Mouse (Mus musculus) stomach, postnatal 0 days (tissue): ENCODE measurements around the gene Rhoh. TPM values are rescaled to one million over a fixed set of nuclear protein-coding genes. Genes with fewer than 3 reads are reported as not detected.

Experiments
- ATAC-seq: fragments of 200-750 bp; cut with Nextera tagmentation; 2 replicates; pipeline ENCODE4 v1.8.0; 2017; ENCODE audit not compliant: low FRiP score, low TSS enrichment
- DNase-seq: peaks from one replicate; pipeline ENCODE4 v3.0.0-alpha.2; 2016; ENCODE audit warnings: low spot score
- H3K27ac ChIP-seq: fragments of 300-500 bp; sonication (generic); replicated peaks from 2 replicates; pipeline ENCODE4 v1.5.1; 2014; ENCODE audit warnings: mild to moderate bottlenecking, control low read depth
- H3K27me3 ChIP-seq: fragments of 300-500 bp; sonication (generic); 2 replicates; pipeline ENCODE4 v1.6.1; 2014; ENCODE audit warnings: low read length; ENCODE audit not compliant: control insufficient read depth, insufficient read depth
- H3K36me3 ChIP-seq: fragments of 300-500 bp; sonication (generic); 2 replicates; pipeline ENCODE4 v1.6.1; 2014; ENCODE audit warnings: low read length, mixed read lengths; ENCODE audit not compliant: control insufficient read depth, insufficient read depth
- H3K4me1 ChIP-seq: fragments of 300-500 bp; sonication (generic); replicated peaks from 2 replicates; pipeline ENCODE4 v1.6.1; 2014; ENCODE audit warnings: antibody characterized with exemption; ENCODE audit not compliant: control insufficient read depth, insufficient read depth
- H3K4me2 ChIP-seq: fragments of 300-500 bp; sonication (generic); replicated peaks from 2 replicates; pipeline ENCODE4 v1.6.1; 2014; ENCODE audit warnings: low read depth, mild to moderate bottlenecking, control low read depth, moderate library complexity
- H3K4me3 ChIP-seq: fragments of 300-500 bp; sonication (generic); 2 replicates; pipeline ENCODE4 v1.5.1; 2014; ENCODE audit warnings: low read depth, low read length, control low read depth
- H3K9ac ChIP-seq: fragments of 300-500 bp; sonication (generic); 2 replicates; pipeline ENCODE4 v1.6.1; 2014; ENCODE audit warnings: mild to moderate bottlenecking, low read length, control low read depth, mixed read lengths
- H3K9me3 ChIP-seq: fragments of 300-500 bp; sonication (generic); 2 replicates; pipeline ENCODE4 v1.6.1; 2016; ENCODE audit warnings: low read length; ENCODE audit not compliant: control insufficient read depth
- CTCF ChIP-seq: IDR thresholded peaks from 2 replicates; pipeline ENCODE4 v1.5.1; 2016; ENCODE audit warnings: antibody characterized with exemption, low read depth, mild to moderate bottlenecking, moderate library complexity
- EP300 ChIP-seq: optimal IDR thresholded peaks from 2 replicates; pipeline ENCODE3; 2016; ENCODE audit warnings: antibody characterized with exemption
- WGBS: fragments of 180-500 bp; shearing (Covaris S2); extraction: QIAGEN DNeasy Blood & Tissue Kit; methylation state at CpG from one replicate; pipeline ENCODE4 v1.1.7; 2014; 5-methylcytosine and 5-hydroxymethylcytosine counted together
- polyA plus RNA-seq: library from polyadenylated mRNA; unstranded; fragments of >200 nt; fragmentation: Nextera tagmentation; extraction: Ambion mirVana; gene quantifications from 2 replicates; pipeline ENCODE4 v1.2.1, GENCODE M21; 2015

The Rhoh gene
- polyA plus RNA-seq, 1 experiment from 2014 or later: 0.51 TPM

- H3K9me3 ChIP-seq: no peaks in the 10 kb centered on the region
- WGBS: 88% methylated on average over 4 of the region's 4 CpGs
- H3K36me3 ChIP-seq: no peaks in the 10 kb centered on the region
- H3K4me1 ChIP-seq: no peaks in the 10 kb centered on the region
- ATAC-seq (no peak), DNase-seq (no peak)
- no peak overlapping the region for H3K27ac ChIP-seq
- H3K4me3 ChIP-seq: no peak overlapping the region
- H3K9ac ChIP-seq: no peak overlapping the region
- no peaks in the 10 kb centered on the region for H3K27me3 ChIP-seq
- TF ChIP-seq CTCF (no peak), EP300 (no peak)
- no peak overlapping the region for H3K4me2 ChIP-seq
These were observed 8.6 kb downstream of the Rhoh start for GRCm38 (mm10) chr5:65869660-65870059.

GRCm38 (mm10) chr5:65871276-65871875 lies 10.4 kb downstream of the Rhoh start:
- 83% methylated on average over 13 of the region's 13 CpGs for WGBS
- no peaks in the 10 kb centered on the region for H3K4me1 ChIP-seq
- no peaks in the 10 kb centered on the region for H3K27me3 ChIP-seq
- ATAC-seq (no peak), DNase-seq (no peak)
- no peak overlapping the region for H3K4me3 ChIP-seq
- no peak overlapping the region for H3K9ac ChIP-seq
- no peaks in the 10 kb centered on the region for H3K9me3 ChIP-seq
- no peak for TF ChIP-seq CTCF
- no peak overlapping the region for H3K27ac ChIP-seq
- no peaks in the 10 kb centered on the region for H3K36me3 ChIP-seq
- no peak overlapping the region for H3K4me2 ChIP-seq

- WGBS: 65% methylated on average over 4 of the region's 4 CpGs
- DNase-seq (no peak), ATAC-seq (no peak)
- Histone ChIP-seq H3K4me3 (no peak overlapping the region), H3K9me3 (no peaks in the 10 kb centered on the region), H3K27me3 (no peaks in the 10 kb centered on the region), H3K36me3 (no peaks in the 10 kb centered on the region), H3K4me2 (no peak overlapping the region), H3K27ac (no peak overlapping the region), H3K9ac (no peak overlapping the region), H3K4me1 (no peaks in the 10 kb centered on the region)
- TF ChIP-seq CTCF: no peak
- TF ChIP-seq EP300: no peak
These were observed 12.2 kb downstream of the Rhoh start for GRCm38 (mm10) chr5:65873212-65873611.

GRCm38 (mm10) chr5:65875269-65875668 lies 14.3 kb downstream of the Rhoh start:
- Histone ChIP-seq H3K27ac (no peak overlapping the region), H3K4me1 (no peaks in the 10 kb centered on the region), H3K4me3 (no peak overlapping the region), H3K36me3 (no peaks in the 10 kb centered on the region), H3K4me2 (no peak overlapping the region), H3K9me3 (no peaks in the 10 kb centered on the region), H3K9ac (no peak overlapping the region), H3K27me3 (no peaks in the 10 kb centered on the region)
- ATAC-seq (no peak), DNase-seq (no peak)
- WGBS: 90% methylated on average over 7 of the region's 7 CpGs
- TF ChIP-seq CTCF: no peak

- Histone ChIP-seq H3K4me3 (no peak overlapping the region), H3K4me1 (no peaks in the 10 kb centered on the region), H3K4me2 (no peak overlapping the region), H3K9me3 (no peaks in the 10 kb centered on the region), H3K9ac (no peak overlapping the region), H3K27me3 (no peaks in the 10 kb centered on the region), H3K36me3 (no peaks in the 10 kb centered on the region), H3K27ac (no peak overlapping the region)
- TF ChIP-seq CTCF (no peak), EP300 (no peak)
- ATAC-seq (no peak), DNase-seq (no peak)
- WGBS: 64% methylated on average over 3 of the region's 3 CpGs
These were observed 17.4 kb downstream of the Rhoh start for GRCm38 (mm10) chr5:65878367-65878766.

- WGBS: 92% methylated on average over 2 of the region's 2 CpGs
- H3K9ac ChIP-seq: no peak overlapping the region
- no peak for DNase-seq
- no peak for TF ChIP-seq EP300
- no peak for TF ChIP-seq CTCF
- no peak overlapping the region for H3K4me2 ChIP-seq
- H3K27ac ChIP-seq: no peak overlapping the region
- no peak for ATAC-seq
- no peaks in the 10 kb centered on the region for H3K36me3 ChIP-seq
- no peak overlapping the region for H3K4me3 ChIP-seq
- no peaks in the 10 kb centered on the region for H3K27me3 ChIP-seq
- no peaks in the 10 kb centered on the region for H3K4me1 ChIP-seq
- H3K9me3 ChIP-seq: no peaks in the 10 kb centered on the region
These were observed 20.2 kb downstream of the Rhoh start for GRCm38 (mm10) chr5:65881254-65881653.
